Mouse (Mus musculus) CH12.LX (cell line): ENCODE results near the gene Rbpms2. TPM values are rescaled to one million over a fixed set of nuclear protein-coding genes. Genes with fewer than 3 reads are reported as not detected.

Experiments used
- DNase-seq: peaks from one replicate; pipeline ENCODE4 v3.0.0-alpha.2; 2013; ENCODE audit errors: extremely low read depth
- H3K27ac ChIP-seq: 2 replicates; pipeline ENCODE4 v1.5.1; 2012; ENCODE audit warnings: low read depth, mild to moderate bottlenecking, control low read depth, moderate library complexity; ENCODE audit not compliant: insufficient read depth
- H3K27me3 ChIP-seq: replicated peaks from 2 replicates; pipeline ENCODE3; 2012; ENCODE audit warnings: inconsistent platforms
- H3K36me3 ChIP-seq, 2 experiments: replicated peaks in 1 of 2; 2 replicates each; pipeline versions ENCODE3 to v1.6.1; 2012; ENCODE audit warnings: inconsistent platforms in 1 of 2, low read length in 1 of 2, mild to moderate bottlenecking in 1 of 2, mixed read lengths in 1 of 2, moderate library complexity in 1 of 2; ENCODE audit not compliant: control insufficient read depth in 1 of 2, insufficient read depth in 1 of 2
- H3K4me1 ChIP-seq, 2 experiments: 2 replicates each; pipeline ENCODE4 v1.6.1; 2012; ENCODE audit warnings: inconsistent platforms in 1 of 2, moderate library complexity in 1 of 2; ENCODE audit not compliant: insufficient read depth in 2 of 2, control insufficient read depth in 1 of 2
- H3K4me2 ChIP-seq: 2 replicates; pipeline ENCODE4 v1.6.1; 2012; ENCODE audit warnings: low read depth, mild to moderate bottlenecking, control low read depth; ENCODE audit not compliant: poor library complexity, insufficient read depth, severe bottlenecking
- H3K4me3 ChIP-seq, 3 experiments: fragments of 150-350 bp in 1 of 3; sonication (generic) in 1 of 3; replicated peaks in 1 of 3; 2 replicates each; pipeline versions ENCODE3 to v1.5.1; 2011 to 2012; ENCODE audit warnings: low read depth in 2 of 3, low read length in 2 of 3, mild to moderate bottlenecking in 2 of 3, moderate library complexity in 2 of 3, control low read depth in 1 of 3, improper control_type of control experiment in 1 of 3, inconsistent platforms in 1 of 3, mixed read lengths in 1 of 3; ENCODE audit not compliant: poor library complexity in 1 of 3
- H3K79me2 ChIP-seq: replicated peaks from 2 replicates; pipeline ENCODE4 v1.6.1; 2012; ENCODE audit warnings: mild to moderate bottlenecking, moderate library complexity; ENCODE audit not compliant: control insufficient read depth, poor library complexity, insufficient read depth, severe bottlenecking; ENCODE audit errors: extremely low read depth
- H3K9ac ChIP-seq: 2 replicates; pipeline ENCODE4 v1.6.1; 2012; ENCODE audit warnings: low read depth, mild to moderate bottlenecking, control low read depth, moderate library complexity; ENCODE audit not compliant: insufficient read depth
- H3K9me3 ChIP-seq: replicated peaks from 2 replicates; pipeline ENCODE3; 2012; ENCODE audit warnings: low read length, inconsistent platforms, mixed read lengths
- CHD1 ChIP-seq: IDR thresholded peaks from 2 replicates; pipeline ENCODE4 v1.6.1; 2012; ENCODE audit warnings: low read depth, low read length, improper control_type of control experiment, inconsistent platforms
- E2F4 ChIP-seq: IDR thresholded peaks from 2 replicates; pipeline ENCODE4 v1.6.1; 2011; ENCODE audit warnings: low read depth, low read length, improper control_type of control experiment; ENCODE audit not compliant: insufficient replicate concordance
- ELF1 ChIP-seq: IDR thresholded peaks from 2 replicates; pipeline ENCODE4 v1.6.1; 2014; ENCODE audit warnings: low read depth, mild to moderate bottlenecking, inconsistent platforms, low read length, improper control_type of control experiment
- EP300 ChIP-seq: IDR thresholded peaks from 2 replicates; pipeline ENCODE4 v1.6.1; 2011; ENCODE audit warnings: low read length, improper control_type of control experiment
- HCFC1 ChIP-seq: IDR thresholded peaks from 2 replicates; pipeline ENCODE4 v1.6.1; 2012; ENCODE audit warnings: low read depth, mild to moderate bottlenecking, inconsistent platforms, low read length, improper control_type of control experiment
- JUN ChIP-seq: IDR thresholded peaks from 2 replicates; pipeline ENCODE4 v1.6.1; 2011; ENCODE audit warnings: low read depth, mild to moderate bottlenecking, low read length, improper control_type of control experiment, moderate library complexity; ENCODE audit not compliant: insufficient read depth
- KAT2A ChIP-seq: IDR thresholded peaks from 2 replicates; pipeline ENCODE4 v1.6.1; 2012; ENCODE audit warnings: low read length, improper control_type of control experiment, inconsistent platforms; ENCODE audit not compliant: insufficient replicate concordance
- MAFK ChIP-seq: IDR thresholded peaks from 2 replicates; pipeline ENCODE4 v1.6.1; 2011; ENCODE audit warnings: low read length, improper control_type of control experiment; ENCODE audit not compliant: insufficient replicate concordance
- MAX ChIP-seq: IDR thresholded peaks from 2 replicates; pipeline ENCODE4 v1.6.1; 2011; ENCODE audit warnings: low read length, improper control_type of control experiment
- MAZ ChIP-seq: IDR thresholded peaks from 2 replicates; pipeline ENCODE4 v1.6.1; 2012; ENCODE audit warnings: low read depth, mild to moderate bottlenecking, inconsistent platforms, low read length, improper control_type of control experiment, moderate library complexity
- MXI1 ChIP-seq: IDR thresholded peaks from 2 replicates; pipeline ENCODE4 v1.6.1; 2011; ENCODE audit warnings: mild to moderate bottlenecking, low read depth, low read length, improper control_type of control experiment
- NRF1 ChIP-seq: IDR thresholded peaks from 2 replicates; pipeline ENCODE4 v1.6.1; 2014; ENCODE audit warnings: low read depth, mild to moderate bottlenecking, inconsistent platforms, low read length, improper control_type of control experiment, moderate library complexity
- PAX5 ChIP-seq: IDR thresholded peaks from 2 replicates; pipeline ENCODE4 v1.6.1; 2012; ENCODE audit warnings: low read length, inconsistent platforms, mixed read lengths
- POLR2A ChIP-seq: IDR thresholded peaks from 2 replicates; pipeline ENCODE4 v1.6.1; 2011; ENCODE audit warnings: low read depth, mild to moderate bottlenecking, improper control_type of control experiment, low read length
- POLR2AphosphoS2 ChIP-seq: IDR thresholded peaks from 2 replicates; pipeline ENCODE4 v1.6.1; 2011; ENCODE audit warnings: low read depth, low read length, improper control_type of control experiment
- RAD21 ChIP-seq: IDR thresholded peaks from 2 replicates; pipeline ENCODE4 v1.6.1; 2011; ENCODE audit warnings: low read depth, mild to moderate bottlenecking, low read length, improper control_type of control experiment, moderate library complexity
- RCOR1 ChIP-seq: conservative IDR thresholded peaks from 2 replicates; pipeline ENCODE4 v1.6.1; 2012; ENCODE audit warnings: low read depth, mild to moderate bottlenecking, inconsistent platforms, low read length, improper control_type of control experiment
- UBTF ChIP-seq: IDR thresholded peaks from 2 replicates; pipeline ENCODE4 v1.6.1; 2012; ENCODE audit warnings: low read depth, mild to moderate bottlenecking, inconsistent platforms, low read length, improper control_type of control experiment, moderate library complexity
- USF1 ChIP-seq: IDR thresholded peaks from 2 replicates; pipeline ENCODE4 v1.6.1; 2014; ENCODE audit warnings: low read depth, mild to moderate bottlenecking, inconsistent platforms, low read length, improper control_type of control experiment
- USF2 ChIP-seq: conservative IDR thresholded peaks from 2 replicates; pipeline ENCODE4 v1.6.1; 2011; ENCODE audit warnings: low read depth, low read length, improper control_type of control experiment
- ZKSCAN1 ChIP-seq: IDR thresholded peaks from 2 replicates; pipeline ENCODE4 v1.6.1; 2012; ENCODE audit warnings: low read depth, inconsistent platforms, low read length, improper control_type of control experiment, borderline replicate concordance
- dilution Hi-C: fragments of 300-500 bp; cut with MboI; formaldehyde crosslinking; loops from 2 replicates; pipeline ENCODE4 v1.14.3; 2020; ENCODE audit warnings: low sequenced_read_pairs; ENCODE audit not compliant: extremely low pct_unique_long_range_greater_than_20kb, extremely low pct_ligation_motif_present
- in situ Hi-C: fragments of 300-500 bp; cut with MboI; formaldehyde crosslinking; loops from 3 replicates; pipeline ENCODE4 v1.14.3; 2019; ENCODE audit warnings: low sequenced_read_pairs, low pct_ligation_motif_present, low pct_unique_long_range_greater_than_20kb, mixed read lengths
- polyA plus RNA-seq: library from polyadenylated mRNA; unstranded; fragments of >175 nt; gene quantifications from 2 replicates; pipeline ENCODE4 v1.2.1, GENCODE M21; 2012; ENCODE audit warnings: low read depth; ENCODE audit not compliant: insufficient read length
- total RNA-seq, 2 experiments: library from RNA; depleted of rRNA; stranded (reverse); fragments of 300-350 nt in 1 of 2; fragments of >200 nt in 1 of 2; gene quantifications; 2 replicates each; pipeline ENCODE4 v1.2.3; 2012 to 2014

Rbpms2 gene
- total and polyA plus RNA-seq, 3 experiments = 0.13 to 0.34 TPM; not detected in 1

GRCm38 (mm10) chr9:65697356-65697755, 67.9 kb downstream of the Rbpms2 start:
- Histone ChIP-seq H3K27me3 (no peaks in the 10 kb centered on the region), H3K79me2 (no peaks in the 10 kb centered on the region)
- TF ChIP-seq EP300 (no peak), MAFK (no peak), MAX (no peak), USF2 (no peak), MAZ (no peak), UBTF (no peak), KAT2A (no peak), CHD1 (no peak), ZKSCAN1 (no peak), PAX5 (no peak)
- TF ChIP-seq, all 38 proteins: peak for 0
- no peak for DNase-seq
- Histone ChIP-seq H3K4me1 (peaks cover 2 to 30% of the 10 kb centered on the region in 2 experiments; a peak in 3 of 4 replicates), H3K4me3 (no peak overlapping the region), H3K9ac (no peak overlapping the region), H3K36me3 (peaks cover 48 to 91% of the 10 kb centered on the region in 2 experiments), H3K9me3 (no peaks in the 10 kb centered on the region), H3K4me2 (no peak overlapping the region), H3K27ac (no peak overlapping the region)
- dilution Hi-C loops = no loop called here
- in situ Hi-C loops = loop anchor here (5.0 kb wide), 1 partner anchor 150 kb away; no protein-coding TSS in a partner anchor

DNA sequence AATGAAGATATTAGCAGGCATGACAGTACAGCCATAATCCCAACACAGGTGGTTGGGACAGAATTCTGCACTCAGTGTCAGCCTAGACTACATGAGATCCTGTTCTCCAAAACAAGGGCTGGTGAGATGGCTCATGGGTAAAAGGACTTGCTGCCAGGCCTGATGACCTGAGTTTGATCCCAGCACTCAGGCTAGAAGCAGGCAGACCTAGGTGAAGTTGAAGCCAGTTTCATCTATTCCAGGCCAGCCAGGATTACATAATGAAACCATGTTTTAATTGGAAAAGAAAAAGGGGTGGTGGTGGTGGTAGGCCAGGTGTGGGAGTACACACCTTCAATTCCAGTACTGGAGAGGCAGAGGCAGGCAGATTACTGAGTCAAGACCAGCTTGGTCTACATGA, 68.5 kb downstream of the Rbpms2 start:
- no peak overlapping the region for H3K27ac ChIP-seq
- no peak overlapping the region for H3K4me3 ChIP-seq
- H3K9ac ChIP-seq = no peak overlapping the region
- no peaks in the 10 kb centered on the region for H3K27me3 ChIP-seq
- H3K9me3 ChIP-seq = no peaks in the 10 kb centered on the region
- no peaks in the 10 kb centered on the region for H3K79me2 ChIP-seq
- peaks cover 0 to 23% of the 10 kb centered on the region in 2 experiments; a peak in 2 of 4 replicates for H3K4me1 ChIP-seq
- dilution Hi-C loops (no loop called here), in situ Hi-C loops (loop anchor here (5.0 kb wide), 1 partner anchor 149 kb away; no protein-coding TSS in a partner anchor)
- DNase-seq = no peak
- no peak for TF ChIP-seq RAD21
- no peak for TF ChIP-seq MXI1
- TF ChIP-seq E2F4 = no peak
- TF ChIP-seq RCOR1 = no peak
- no peak for TF ChIP-seq POLR2AphosphoS2
- no peak for TF ChIP-seq POLR2A
- TF ChIP-seq USF2 = no peak
- no peak for TF ChIP-seq UBTF
- no peak for TF ChIP-seq JUN
- TF ChIP-seq HCFC1 = no peak
- TF ChIP-seq ELF1 = no peak
- TF ChIP-seq USF1 = no peak
- TF ChIP-seq NRF1 = no peak
- peaks cover 54 to 93% of the 10 kb centered on the region in 2 experiments for H3K36me3 ChIP-seq
- no peak overlapping the region for H3K4me2 ChIP-seq
